Mouse (Mus musculus) right cerebral cortex, postnatal 10 days (tissue): Measurements from ENCODE around the gene Crct1.

ENCODE experiments used
- DNase-seq, 2 experiments: peaks; one replicate each; pipeline ENCODE4 v3.0.0; 2021; ENCODE audit warnings: low spot score in 2 of 2

The Crct1 gene

GRCm38 (mm10) chr3:93015460-93016104 is at the start of gene Crct1:
TSS of gene Crct1 (minus strand) at chr3:93015687.
- DNase-seq: no peak

DNA sequence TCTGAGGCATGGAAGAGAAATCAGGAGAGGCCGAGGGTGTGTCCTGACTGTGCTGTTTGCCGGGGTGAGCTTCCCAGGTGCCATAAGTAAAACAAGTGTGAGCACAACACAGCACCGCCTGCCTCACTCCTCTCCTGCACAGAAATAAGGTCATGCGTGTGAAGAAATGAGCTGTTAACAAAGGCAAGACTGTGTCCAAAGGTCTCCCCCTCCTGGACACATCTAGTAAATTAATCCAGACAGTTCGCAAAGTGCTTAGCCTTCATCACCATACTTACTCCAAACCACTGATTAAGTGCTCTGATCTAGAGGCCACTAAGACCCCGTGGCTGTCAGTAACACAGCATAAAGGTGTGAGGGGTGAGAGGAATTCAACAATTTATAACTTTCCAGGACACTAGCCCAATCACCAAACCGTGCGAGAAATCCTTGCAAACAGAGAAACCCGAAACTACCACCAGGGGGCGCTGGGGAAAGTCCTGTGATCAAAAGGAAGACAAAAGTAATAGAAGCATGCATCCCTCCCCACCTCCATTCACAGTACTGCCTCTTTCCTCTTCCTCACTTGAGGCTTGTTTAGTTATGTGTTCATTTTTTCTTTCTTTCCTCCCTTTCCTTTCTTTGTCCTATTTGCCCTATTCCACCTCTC is 37.5 kb upstream of the Crct1 start:
- no peak for DNase-seq

GRCm38 (mm10) chr3:93050182-93050581 is 34.7 kb upstream of the Crct1 start:
- no peak for DNase-seq

- DNase-seq: peak; percentile 60 to 61
These were observed 16.0 kb upstream of the Crct1 start for GRCm38 (mm10) chr3:93031450-93031849.

GRCm38 (mm10) chr3:93025486-93025885 is 10.0 kb upstream of the Crct1 start:
- no peak for DNase-seq

DNA sequence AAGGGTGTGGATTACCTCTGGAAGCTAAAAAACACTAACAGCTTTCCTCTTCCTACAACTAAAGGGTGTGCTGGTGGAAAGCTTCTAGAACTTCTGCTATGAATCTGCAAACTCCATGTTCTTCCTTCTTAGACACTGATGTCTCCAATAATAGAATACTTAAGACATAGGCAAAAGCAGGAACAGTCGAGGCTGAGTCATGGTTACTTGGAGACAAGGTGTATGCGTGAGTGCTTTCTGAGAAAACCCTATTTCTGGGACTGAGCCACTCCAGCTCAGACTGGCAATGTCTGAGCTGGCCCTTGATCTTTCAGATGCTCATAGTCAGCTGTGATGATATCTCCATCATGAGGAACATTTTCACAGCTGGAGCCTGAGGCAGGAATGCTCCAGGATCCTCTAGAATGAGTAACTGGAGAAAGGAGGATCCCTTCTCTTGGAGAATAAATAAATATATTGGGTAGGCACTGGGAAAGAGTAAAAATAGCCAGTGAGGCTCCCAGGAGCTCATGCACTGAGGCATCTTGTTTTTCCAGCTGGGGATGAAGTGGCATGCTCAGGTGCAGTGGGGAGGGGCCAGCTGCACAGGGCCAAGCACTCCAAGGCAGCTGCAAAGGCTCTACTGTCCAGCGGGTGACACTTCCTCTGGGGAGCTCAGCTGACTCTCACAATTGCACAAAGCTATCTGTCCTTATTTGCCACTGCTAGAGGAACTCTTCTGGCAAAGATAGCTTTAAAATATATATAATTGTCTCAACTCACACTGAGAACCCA is 8.1 kb upstream of the Crct1 start:
- no peak for DNase-seq

DNA sequence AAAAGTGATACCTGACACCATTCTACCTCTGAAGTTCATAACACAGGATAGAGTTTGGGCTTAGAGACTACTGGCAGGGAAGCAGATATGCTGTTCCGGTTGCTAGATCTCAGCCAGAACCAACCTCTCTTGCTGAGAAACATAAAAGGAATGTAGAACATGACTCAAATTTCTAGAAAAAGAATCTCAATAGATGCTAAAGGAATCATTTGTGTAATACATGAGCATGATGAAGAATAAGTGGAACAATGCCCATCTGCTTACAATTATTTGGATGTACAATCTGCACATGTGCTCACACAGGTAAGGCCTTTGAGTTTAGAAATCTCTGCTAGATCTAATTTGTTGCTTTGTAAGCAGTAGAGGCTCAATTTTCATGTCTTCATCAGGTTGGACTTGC is 5.7 kb upstream of the Crct1 start:
- no peak for DNase-seq

DNA sequence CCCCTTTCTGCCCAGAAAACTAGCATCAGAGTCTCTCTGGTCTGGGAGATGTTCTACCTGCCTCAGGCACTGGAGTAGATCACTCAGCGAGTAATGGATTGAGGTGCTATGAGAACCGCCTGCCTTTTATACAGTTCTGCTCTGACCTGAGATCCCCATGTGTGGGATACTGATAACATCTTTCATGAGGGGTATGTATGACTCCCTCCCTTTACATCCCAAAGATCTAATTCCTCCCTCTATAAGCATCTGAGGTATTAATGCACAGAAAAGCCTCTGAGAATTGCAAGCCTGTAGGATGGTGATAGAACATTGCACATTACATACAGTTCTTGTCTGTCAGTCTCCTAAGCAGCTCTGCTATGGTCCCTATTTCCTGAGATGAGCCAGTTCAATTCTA is 3.5 kb upstream of the Crct1 start, which contains the start of gene Lce1m:
Lce1m (minus strand) TSS at position 101 of the 400 bp plus-strand sequence.
- DNase-seq: no peak

- DNase-seq: no peak
These were observed 616 bp downstream of the Crct1 start for GRCm38 (mm10) chr3:93014871-93015270.

DNA sequence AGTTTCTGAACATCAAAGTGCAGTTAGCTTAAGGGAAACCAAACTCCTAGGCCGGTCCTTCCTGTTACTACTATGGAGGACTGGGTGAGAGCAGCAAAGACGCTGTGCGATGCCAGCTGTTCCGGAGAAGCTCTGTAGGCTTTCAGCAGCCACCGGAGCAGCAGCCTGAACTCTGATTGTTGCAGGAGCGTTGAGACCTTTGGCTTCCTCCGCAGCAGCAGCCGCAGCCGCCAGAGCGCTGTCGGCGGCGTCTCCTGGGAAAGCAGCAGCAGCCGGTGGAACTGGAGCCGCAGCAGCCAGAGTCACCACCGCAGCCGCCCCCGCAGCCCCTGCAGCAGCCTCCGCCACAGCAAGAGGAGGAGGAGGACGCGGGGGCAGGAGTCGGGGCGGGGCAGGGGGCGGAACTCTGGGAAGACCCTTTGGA is 1.1 kb downstream of the Crct1 start:
- DNase-seq: peak; percentile 42 to 60

DNA sequence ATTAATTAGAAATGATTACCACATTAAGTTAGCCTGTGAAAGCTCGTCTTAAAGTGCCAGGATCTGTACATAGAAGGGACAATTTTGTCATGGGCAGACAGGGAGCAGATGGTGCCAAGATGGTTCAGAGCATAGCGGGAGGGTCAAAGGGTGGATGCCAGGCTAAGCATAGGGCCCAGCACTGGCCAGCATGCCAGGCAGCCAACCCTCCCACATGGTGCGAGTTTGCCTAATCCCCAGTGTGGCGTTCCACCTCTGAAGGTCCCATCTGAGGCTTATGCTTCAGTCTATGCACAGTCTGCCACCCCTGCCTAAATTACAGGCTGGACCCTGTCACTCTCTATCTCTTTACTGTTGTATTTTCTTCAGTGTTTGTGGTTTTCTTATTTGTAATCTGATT is 12.6 kb downstream of the Crct1 start:
- DNase-seq: no peak

- no peak for DNase-seq
These were observed 14.9 kb downstream of the Crct1 start for GRCm38 (mm10) chr3:93000621-93001020.

- peak; percentile 85 to 88 for DNase-seq
These were observed 16.8 kb downstream of the Crct1 start for GRCm38 (mm10) chr3:92998691-92999090.

GRCm38 (mm10) chr3:92991926-92992325 is 23.6 kb downstream of the Crct1 start, which contains the start of gene Lce3f:
TSS of gene Lce3f (plus strand) at chr3:92992226.
- no peak for DNase-seq

GRCm38 (mm10) chr3:92978484-92978883 is 37.0 kb downstream of the Crct1 start:
- DNase-seq: no peak

GRCm38 (mm10) chr3:92966761-92967160 is 48.7 kb downstream of the Crct1 start, which contains the start of gene Lce3e:
TSS of gene Lce3e (plus strand) at chr3:92967061.
- no peak for DNase-seq
